Mouse (Mus musculus): Measurements from ENCODE around the gene Dcbld2.

Dcbld2 gene

GRCm38 (mm10) chr16:58497886-58498713 lies 89.9 kb downstream of the Dcbld2 start:
- DNase-seq = no peak

DNA sequence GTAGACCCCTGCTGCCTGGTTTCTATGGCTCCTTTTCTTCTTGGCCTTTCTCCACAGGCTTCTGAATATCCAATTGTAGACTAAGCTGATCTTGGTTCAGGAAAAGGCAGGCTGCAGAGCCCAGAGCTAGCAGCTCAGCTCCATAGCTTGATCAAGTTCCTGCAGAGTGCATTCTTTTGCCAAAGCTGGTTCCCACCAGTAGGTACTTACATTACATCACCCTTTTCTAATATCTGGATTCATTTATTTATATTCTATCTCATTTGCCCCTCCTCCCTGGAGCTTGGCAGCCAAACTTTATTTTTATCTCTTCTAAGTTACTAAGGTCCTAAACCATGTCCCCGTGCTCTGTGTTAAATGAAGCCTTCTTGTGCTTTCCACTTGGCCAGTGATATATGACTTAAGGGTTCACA lies 90.9 kb downstream of the Dcbld2 start:
- no peak for DNase-seq

DNA sequence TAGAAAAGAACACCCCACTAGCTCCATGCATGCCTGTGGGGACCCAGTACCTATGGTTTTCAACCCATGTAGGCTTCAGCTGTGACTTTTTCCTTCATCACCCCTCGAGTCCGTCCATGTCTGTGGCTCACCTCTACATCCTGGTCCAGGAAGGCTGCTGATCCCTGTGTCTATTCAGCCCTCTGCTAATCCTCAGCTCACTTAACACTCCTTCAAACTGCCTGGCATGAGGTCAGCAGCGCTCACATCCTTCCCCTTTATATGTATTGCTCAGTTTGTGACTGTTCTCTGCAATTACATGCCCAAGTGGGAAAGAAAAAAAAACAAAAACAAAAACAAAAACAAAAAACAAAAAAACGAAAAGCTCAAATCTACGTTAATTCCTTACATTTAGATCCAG lies 91.4 kb downstream of the Dcbld2 start:
- no peak for DNase-seq

GRCm38 (mm10) chr16:58501760-58502301 lies 93.6 kb downstream of the Dcbld2 start:
- no peak for DNase-seq

DNA sequence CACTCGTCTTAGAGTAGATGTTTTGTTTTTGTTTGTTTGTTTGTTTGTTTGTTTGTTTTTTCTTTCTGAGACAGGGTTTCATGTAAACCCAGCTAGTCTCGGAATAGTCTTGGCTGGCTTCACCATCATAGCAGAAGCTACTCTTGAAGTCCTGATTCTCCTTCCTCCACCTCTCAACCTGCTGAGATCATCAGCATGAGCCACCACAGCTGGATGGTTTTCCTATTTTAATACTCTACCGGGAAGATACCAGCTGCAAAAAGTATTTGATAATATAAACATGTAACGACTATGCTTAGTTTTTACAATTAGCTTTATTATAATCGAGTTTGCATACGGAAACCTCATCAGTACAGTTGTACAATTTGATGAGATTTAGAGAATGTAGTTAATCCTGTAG lies 94.3 kb downstream of the Dcbld2 start:
- no peak for DNase-seq

GRCm38 (mm10) chr16:58504945-58505344 lies 96.7 kb downstream of the Dcbld2 start:
- no peak for DNase-seq

- DNase-seq = no peak
These were observed 104.0 kb downstream of the Dcbld2 start for GRCm38 (mm10) chr16:58512181-58512761.

DNA sequence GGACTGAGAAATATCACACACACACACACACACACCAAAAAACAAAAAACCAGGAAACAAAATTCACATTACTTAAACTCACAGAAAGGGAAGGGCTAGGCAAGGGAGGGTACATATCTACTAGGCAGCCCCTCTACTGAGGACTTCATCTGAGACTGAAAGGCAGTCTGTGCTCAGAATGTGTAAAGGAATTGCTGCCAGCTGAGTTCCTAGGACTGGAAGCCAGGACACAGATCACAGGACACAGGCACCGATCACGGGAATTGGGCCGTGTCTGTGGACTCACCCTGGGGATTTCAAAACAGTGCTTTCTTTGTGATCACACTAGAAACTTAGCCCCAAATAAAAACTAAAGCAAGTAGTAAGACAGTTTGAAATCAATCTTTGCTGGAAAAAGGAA lies 104.6 kb downstream of the Dcbld2 start:
- DNase-seq = no peak

GRCm38 (mm10) chr16:58513755-58514154 lies 105.5 kb downstream of the Dcbld2 start:
- DNase-seq = no peak

DNA sequence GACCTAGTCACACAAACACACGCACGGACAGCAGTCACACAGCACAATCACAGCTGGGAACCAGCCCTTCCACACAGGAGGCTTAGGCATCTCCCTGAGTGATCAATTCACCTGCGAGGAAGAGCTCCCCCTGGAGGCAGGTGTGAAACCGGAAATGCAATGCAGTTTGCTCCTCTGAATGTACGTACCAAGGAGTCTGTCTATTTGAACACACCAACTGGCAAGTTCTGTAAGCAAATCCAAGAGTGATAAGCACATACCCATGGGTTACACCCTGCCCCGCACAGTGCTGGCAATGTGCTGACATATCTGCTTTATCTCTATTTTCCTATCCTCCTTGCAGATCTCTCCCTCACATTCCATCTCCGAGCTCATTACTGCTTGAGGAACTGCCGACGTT lies 106.3 kb downstream of the Dcbld2 start:
- DNase-seq = no peak

DNA sequence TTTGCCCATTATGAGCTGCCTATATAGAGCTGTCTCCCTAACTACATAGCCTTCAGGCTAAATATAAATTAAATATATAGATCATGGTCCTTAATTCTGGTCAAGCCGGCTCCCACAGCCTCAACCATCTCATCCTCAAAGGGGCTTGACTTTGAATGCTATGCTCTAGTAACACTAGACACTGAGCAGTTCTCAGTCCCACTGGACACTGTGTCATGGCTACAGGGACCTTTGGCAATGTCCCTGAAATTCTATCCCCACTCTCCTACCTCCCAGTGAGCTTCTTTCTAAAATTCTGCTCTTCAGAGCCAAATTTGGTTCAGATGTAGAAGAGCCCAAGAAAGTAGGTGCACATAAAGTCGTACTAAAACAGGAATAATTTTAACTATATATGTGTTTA lies 107.9 kb downstream of the Dcbld2 start:
- no peak for DNase-seq

- no peak for DNase-seq
These were observed 108.9 kb downstream of the Dcbld2 start for GRCm38 (mm10) chr16:58516960-58517798.
